Mouse (Mus musculus): ENCODE measurements around the gene Cnpy1. TPM values are rescaled to one million over a fixed set of nuclear protein-coding genes. Genes with fewer than 3 reads are reported as not detected.

The Cnpy1 gene
- polyA plus RNA-seq, 1 experiment from 2014 or later = 0.15 TPM

- Histone ChIP-seq H3K4me3 (ENCODE audit: low read length) (no peak overlapping the region), H3K4me2 (replicated peaks; ENCODE audit: low read depth, low read length) (no peak overlapping the region), H3K27ac (ENCODE audit: low read length) (no peak overlapping the region), H3K9me3 (ENCODE audit: low read length) (no peaks in the 10 kb centered on the region), H3K36me3 (ENCODE audit: insufficient read depth, low read length) (no peaks in the 10 kb centered on the region), H3K27me3 (ENCODE audit: insufficient read depth, low read length) (no peaks in the 10 kb centered on the region), H3K4me1 (ENCODE audit: insufficient read depth, low read length) (no peaks in the 10 kb centered on the region), H3K9ac (replicated peaks; ENCODE audit: low read length) (no peak overlapping the region)
- ATAC-seq (ENCODE audit: low FRiP score, low TSS enrichment) = no peak
These were observed 20.0 kb upstream of the Cnpy1 start for GRCm38 (mm10) chr5:28265653-28266052.

- Histone ChIP-seq H3K27me3 (ENCODE audit: insufficient read depth, low read length) (no peaks in the 10 kb centered on the region), H3K9me3 (ENCODE audit: low read length) (no peaks in the 10 kb centered on the region), H3K9ac (replicated peaks; ENCODE audit: low read length) (no peak overlapping the region), H3K4me3 (ENCODE audit: low read length) (no peak overlapping the region), H3K27ac (ENCODE audit: low read length) (no peak overlapping the region), H3K4me1 (ENCODE audit: insufficient read depth, low read length) (no peaks in the 10 kb centered on the region), H3K36me3 (ENCODE audit: insufficient read depth, low read length) (no peaks in the 10 kb centered on the region), H3K4me2 (replicated peaks; ENCODE audit: low read depth, low read length) (no peak overlapping the region)
- WGBS = 13% methylated on average over 1 of the region's 1 CpGs
- ATAC-seq (ENCODE audit: low FRiP score, low TSS enrichment) = no peak
These were observed 18.2 kb upstream of the Cnpy1 start for GRCm38 (mm10) chr5:28263852-28264251.

- H3K9ac ChIP-seq (replicated peaks; ENCODE audit: low read length) = no peak overlapping the region
- 83% methylated on average over 5 of the region's 5 CpGs for WGBS
- H3K27ac ChIP-seq (ENCODE audit: low read length) = no peak overlapping the region
- no peaks in the 10 kb centered on the region for H3K9me3 ChIP-seq (ENCODE audit: low read length)
- no peaks in the 10 kb centered on the region for H3K4me1 ChIP-seq (ENCODE audit: insufficient read depth, low read length)
- no peak overlapping the region for H3K4me2 ChIP-seq (replicated peaks; ENCODE audit: low read depth, low read length)
- ATAC-seq (ENCODE audit: low FRiP score, low TSS enrichment) = no peak
- no peaks in the 10 kb centered on the region for H3K27me3 ChIP-seq (ENCODE audit: insufficient read depth, low read length)
- no peaks in the 10 kb centered on the region for H3K36me3 ChIP-seq (ENCODE audit: insufficient read depth, low read length)
- H3K4me3 ChIP-seq (ENCODE audit: low read length) = no peak overlapping the region
These were observed 16.5 kb upstream of the Cnpy1 start for GRCm38 (mm10) chr5:28262070-28262469.

GRCm38 (mm10) chr5:28259939-28260338, 14.3 kb upstream of the Cnpy1 start:
- Histone ChIP-seq H3K4me2 (replicated peaks; ENCODE audit: low read depth, low read length) (no peak overlapping the region), H3K27me3 (ENCODE audit: insufficient read depth, low read length) (no peaks in the 10 kb centered on the region), H3K4me3 (ENCODE audit: low read length) (no peak overlapping the region), H3K36me3 (ENCODE audit: insufficient read depth, low read length) (no peaks in the 10 kb centered on the region), H3K27ac (ENCODE audit: low read length) (no peak overlapping the region), H3K9me3 (ENCODE audit: low read length) (no peaks in the 10 kb centered on the region), H3K9ac (replicated peaks; ENCODE audit: low read length) (no peak overlapping the region), H3K4me1 (ENCODE audit: insufficient read depth, low read length) (no peaks in the 10 kb centered on the region)
- no peak for ATAC-seq (ENCODE audit: low FRiP score, low TSS enrichment)
- WGBS = 100% methylated on average over 1 of the region's 1 CpGs

- no peaks in the 10 kb centered on the region for H3K4me1 ChIP-seq (ENCODE audit: insufficient read depth, low read length)
- no peak for ATAC-seq (ENCODE audit: low FRiP score, low TSS enrichment)
- no peaks in the 10 kb centered on the region for H3K27me3 ChIP-seq (ENCODE audit: insufficient read depth, low read length)
- no peak overlapping the region for H3K4me3 ChIP-seq (ENCODE audit: low read length)
- no peak overlapping the region for H3K4me2 ChIP-seq (replicated peaks; ENCODE audit: low read depth, low read length)
- H3K36me3 ChIP-seq (ENCODE audit: insufficient read depth, low read length) = no peaks in the 10 kb centered on the region
- 33% methylated on average over 1 of the region's 1 CpGs for WGBS
- no peak overlapping the region for H3K9ac ChIP-seq (replicated peaks; ENCODE audit: low read length)
- H3K27ac ChIP-seq (ENCODE audit: low read length) = no peak overlapping the region
- H3K9me3 ChIP-seq (ENCODE audit: low read length) = no peaks in the 10 kb centered on the region
These were observed 13.8 kb upstream of the Cnpy1 start for GRCm38 (mm10) chr5:28259385-28259784.

- Histone ChIP-seq H3K36me3 (ENCODE audit: insufficient read depth, low read length) (no peaks in the 10 kb centered on the region), H3K4me2 (replicated peaks; ENCODE audit: low read depth, low read length) (no peak overlapping the region), H3K4me1 (ENCODE audit: insufficient read depth, low read length) (no peaks in the 10 kb centered on the region), H3K4me3 (ENCODE audit: low read length) (no peak overlapping the region), H3K9me3 (ENCODE audit: low read length) (no peaks in the 10 kb centered on the region), H3K27me3 (ENCODE audit: insufficient read depth, low read length) (no peaks in the 10 kb centered on the region), H3K9ac (replicated peaks; ENCODE audit: low read length) (no peak overlapping the region), H3K27ac (ENCODE audit: low read length) (no peak overlapping the region)
- ATAC-seq (ENCODE audit: low FRiP score, low TSS enrichment) = no peak
- 70% methylated on average over 4 of the region's 4 CpGs for WGBS
These were observed 12.2 kb upstream of the Cnpy1 start for GRCm38 (mm10) chr5:28257816-28258215.

- no peak overlapping the region for H3K4me2 ChIP-seq (replicated peaks; ENCODE audit: low read depth, low read length)
- H3K9ac ChIP-seq (replicated peaks; ENCODE audit: low read length) = no peak overlapping the region
- H3K27me3 ChIP-seq (ENCODE audit: insufficient read depth, low read length) = no peaks in the 10 kb centered on the region
- H3K4me3 ChIP-seq (ENCODE audit: low read length) = no peak overlapping the region
- no peak for ATAC-seq (ENCODE audit: low FRiP score, low TSS enrichment)
- no peak overlapping the region for H3K27ac ChIP-seq (ENCODE audit: low read length)
- no peaks in the 10 kb centered on the region for H3K9me3 ChIP-seq (ENCODE audit: low read length)
- no peaks in the 10 kb centered on the region for H3K36me3 ChIP-seq (ENCODE audit: insufficient read depth, low read length)
- WGBS = 87% methylated on average over 4 of the region's 4 CpGs
- no peaks in the 10 kb centered on the region for H3K4me1 ChIP-seq (ENCODE audit: insufficient read depth, low read length)
These were observed 7.4 kb upstream of the Cnpy1 start for GRCm38 (mm10) chr5:28252999-28253398.

- Histone ChIP-seq H3K4me1 (ENCODE audit: insufficient read depth, low read length) (no peaks in the 10 kb centered on the region), H3K4me2 (replicated peaks; ENCODE audit: low read depth, low read length) (no peak overlapping the region), H3K36me3 (ENCODE audit: insufficient read depth, low read length) (no peaks in the 10 kb centered on the region), H3K27me3 (ENCODE audit: insufficient read depth, low read length) (no peaks in the 10 kb centered on the region), H3K27ac (ENCODE audit: low read length) (no peak overlapping the region), H3K9me3 (ENCODE audit: low read length) (no peaks in the 10 kb centered on the region), H3K9ac (replicated peaks; ENCODE audit: low read length) (no peak overlapping the region), H3K4me3 (ENCODE audit: low read length) (no peak overlapping the region)
- no peak for ATAC-seq (ENCODE audit: low FRiP score, low TSS enrichment)
- WGBS = 86% methylated on average over 4 of the region's 4 CpGs
These were observed 6.7 kb upstream of the Cnpy1 start for GRCm38 (mm10) chr5:28252260-28252659.

- no peak for ATAC-seq (ENCODE audit: low FRiP score, low TSS enrichment)
- H3K36me3 ChIP-seq (ENCODE audit: insufficient read depth, low read length) = no peaks in the 10 kb centered on the region
These were observed 5.7 kb upstream of the Cnpy1 start for GRCm38 (mm10) chr5:28251211-28251764.

GRCm38 (mm10) chr5:28250479-28250878, 4.9 kb upstream of the Cnpy1 start:
- Histone ChIP-seq H3K4me3 (ENCODE audit: low read length) (no peak overlapping the region), H3K4me2 (replicated peaks; ENCODE audit: low read depth, low read length) (no peak overlapping the region), H3K36me3 (ENCODE audit: insufficient read depth, low read length) (no peaks in the 10 kb centered on the region), H3K9ac (replicated peaks; ENCODE audit: low read length) (no peak overlapping the region), H3K4me1 (ENCODE audit: insufficient read depth, low read length) (no peaks in the 10 kb centered on the region), H3K27ac (ENCODE audit: low read length) (no peak overlapping the region), H3K27me3 (ENCODE audit: insufficient read depth, low read length) (no peaks in the 10 kb centered on the region), H3K9me3 (ENCODE audit: low read length) (no peaks in the 10 kb centered on the region)
- 88% methylated on average over 2 of the region's 2 CpGs for WGBS
- no peak for ATAC-seq (ENCODE audit: low FRiP score, low TSS enrichment)

More at GRCm38 (mm10) chr5:28251211-28251764, 5.7 kb upstream of the Cnpy1 start:
- H3K4me2 ChIP-seq (replicated peaks; ENCODE audit: low read depth, low read length) = no peak overlapping the region
- H3K4me3 ChIP-seq (ENCODE audit: low read length) = no peak overlapping the region
- WGBS = 59% methylated on average over 4 of the region's 4 CpGs
- no peaks in the 10 kb centered on the region for H3K9me3 ChIP-seq (ENCODE audit: low read length)
- no peak overlapping the region for H3K9ac ChIP-seq (replicated peaks; ENCODE audit: low read length)
- H3K27me3 ChIP-seq (ENCODE audit: insufficient read depth, low read length) = no peaks in the 10 kb centered on the region
- H3K27ac ChIP-seq (ENCODE audit: low read length) = no peak overlapping the region
- no peaks in the 10 kb centered on the region for H3K4me1 ChIP-seq (ENCODE audit: insufficient read depth, low read length)

Measured in kidney, embryonic 16.5 days (tissue).